Mouse (Mus musculus) lung, postnatal 0 days (tissue): ENCODE measurements around the gene Supv3l1.

Source experiments
- CTCF ChIP-seq: IDR thresholded peaks from 2 replicates; pipeline ENCODE4 v1.5.1; 2016; ENCODE audit warnings: antibody characterized with exemption, mild to moderate bottlenecking
- EP300 ChIP-seq: IDR thresholded peaks from 2 replicates; pipeline ENCODE4 v1.6.1; 2016; ENCODE audit warnings: antibody characterized with exemption, mild to moderate bottlenecking, control low read depth

GRCm38 (mm10) chr10:62413606-62413982 lies 35.9 kb downstream of the Supv3l1 start:
- no peak for TF ChIP-seq CTCF
- peak; percentile 52 for TF ChIP-seq EP300
